Mouse (Mus musculus) limb, embryonic 12.5 days (tissue): ENCODE results near the gene Trpd52l3. TPM values are rescaled to one million over a fixed set of nuclear protein-coding genes. Genes with fewer than 3 reads are reported as not detected.

Experiments used
- ATAC-seq: fragments of 200-750 bp; cut with Nextera tagmentation; 2 replicates; pipeline ENCODE4 v1.8.0; 2017; ENCODE audit warnings: low read depth, moderate TSS enrichment; ENCODE audit not compliant: insufficient number of reproducible peaks, insufficient read depth, low FRiP score, low TSS enrichment
- H3K27ac ChIP-seq: fragments of 300-500 bp; sonication (generic); 2 replicates; pipeline ENCODE4 v1.5.1; 2016; ENCODE audit warnings: mild to moderate bottlenecking, moderate library complexity
- H3K27me3 ChIP-seq: fragments of 300-500 bp; sonication (generic); 2 replicates; pipeline ENCODE4 v1.6.1; 2016; ENCODE audit warnings: mild to moderate bottlenecking, moderate library complexity
- H3K36me3 ChIP-seq: fragments of 300-500 bp; sonication (generic); 2 replicates; pipeline ENCODE4 v1.6.1; 2016; ENCODE audit warnings: mild to moderate bottlenecking, moderate library complexity
- H3K4me1 ChIP-seq: fragments of 300-500 bp; sonication (generic); replicated peaks from 2 replicates; pipeline ENCODE4 v1.6.1; 2016
- H3K4me2 ChIP-seq: fragments of 300-500 bp; sonication (generic); 2 replicates; pipeline ENCODE4 v1.6.1; 2016; ENCODE audit warnings: mild to moderate bottlenecking, moderate library complexity
- H3K4me3 ChIP-seq: fragments of 300-500 bp; sonication (generic); replicated peaks from 2 replicates; pipeline ENCODE4 v1.5.1; 2016; ENCODE audit warnings: mild to moderate bottlenecking
- H3K9ac ChIP-seq: fragments of 300-500 bp; sonication (generic); replicated peaks from 2 replicates; pipeline ENCODE4 v1.6.1; 2016; ENCODE audit warnings: mild to moderate bottlenecking, moderate library complexity
- H3K9me3 ChIP-seq: fragments of 300-500 bp; sonication (generic); 2 replicates; pipeline ENCODE4 v1.6.1; 2016; ENCODE audit warnings: mild to moderate bottlenecking, moderate library complexity
- WGBS: fragments of 180-500 bp; shearing (Covaris S2); methylation state at CpG from one replicate; pipeline ENCODE4 v1.1.7; 2016; 5-methylcytosine and 5-hydroxymethylcytosine counted together
- polyA plus RNA-seq: library from polyadenylated mRNA; unstranded; fragments of >200 nt; fragmentation: Nextera tagmentation; extraction: Ambion mirVana; gene quantifications from 2 replicates; pipeline ENCODE4 v1.2.1, GENCODE M21; 2016

The Trpd52l3 gene
- polyA plus RNA-seq: not detected in 2 replicates

- no peaks in the 10 kb centered on the region for H3K4me1 ChIP-seq
- no peak within 1 kb of the TSS for H3K4me3 ChIP-seq
- no peak for ATAC-seq
- no peaks in the 10 kb centered on the region for H3K36me3 ChIP-seq
- no peaks in the 10 kb centered on the region for H3K9me3 ChIP-seq
- no peak within 1 kb of the TSS for H3K27ac ChIP-seq
- no peak within 1 kb of the TSS for H3K4me2 ChIP-seq
- WGBS: 90% methylated on average over 9 of the region's 9 CpGs
- no peak within 1 kb of the TSS for H3K9ac ChIP-seq
- H3K27me3 ChIP-seq: no peaks in the 10 kb centered on the region
Observed at GRCm38 (mm10) chr19:30003621-30004020, at the start of gene Trpd52l3. Gene Trpd52l3 (plus strand): TSS chr19:30003790.

DNA sequence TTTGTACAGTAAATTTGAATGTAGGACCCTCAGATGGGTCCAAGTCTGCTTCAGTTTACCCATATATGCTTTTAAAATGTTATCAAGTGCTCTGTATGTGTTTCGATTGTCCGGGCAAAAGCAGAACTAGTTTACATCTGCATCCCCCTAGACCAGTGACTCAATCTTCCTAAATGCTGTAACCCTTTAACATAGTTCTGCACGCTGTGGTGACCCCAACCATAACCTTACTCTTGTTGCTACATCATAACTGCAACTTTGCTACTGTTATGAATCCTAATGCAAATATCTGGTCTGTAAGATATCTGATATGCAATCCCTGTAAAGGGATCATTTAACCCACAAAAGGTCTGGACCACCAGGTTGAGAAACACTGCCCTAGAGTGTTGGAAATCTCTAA lies 49.8 kb upstream of the Trpd52l3 start:
- Histone ChIP-seq H3K4me3 (no peak overlapping the region), H3K9me3 (no peaks in the 10 kb centered on the region), H3K36me3 (no peaks in the 10 kb centered on the region), H3K27me3 (no peaks in the 10 kb centered on the region; the same call in 1 of the 2 replicates), H3K4me1 (peaks cover under 1% of the 10 kb centered on the region; the same call in 1 of the 2 replicates), H3K27ac (no peak overlapping the region), H3K4me2 (no peak overlapping the region), H3K9ac (no peak overlapping the region)
- no peak for ATAC-seq
- 88% methylated on average over 3 of the region's 3 CpGs for WGBS

GRCm38 (mm10) chr19:29955454-29955853 lies 48.1 kb upstream of the Trpd52l3 start:
- ATAC-seq: no peak
- no peaks in the 10 kb centered on the region for H3K9me3 ChIP-seq
- H3K4me3 ChIP-seq: no peak overlapping the region
- H3K36me3 ChIP-seq: no peaks in the 10 kb centered on the region
- H3K9ac ChIP-seq: no peak overlapping the region
- no peak overlapping the region for H3K4me2 ChIP-seq
- H3K27ac ChIP-seq: no peak overlapping the region
- H3K27me3 ChIP-seq: no peaks in the 10 kb centered on the region; the same call in 1 of the 2 replicates
- no peaks in the 10 kb centered on the region for H3K4me1 ChIP-seq
- 90% methylated on average over 2 of the region's 2 CpGs for WGBS

GRCm38 (mm10) chr19:29960906-29961305 lies 42.7 kb upstream of the Trpd52l3 start:
- ATAC-seq: no peak
- Histone ChIP-seq H3K4me3 (no peak overlapping the region), H3K27ac (no peak overlapping the region), H3K9ac (no peak overlapping the region), H3K4me2 (no peak overlapping the region), H3K9me3 (peaks cover under 1% of the 10 kb centered on the region; the same call in 1 of the 2 replicates), H3K27me3 (no peaks in the 10 kb centered on the region), H3K36me3 (no peaks in the 10 kb centered on the region), H3K4me1 (no peaks in the 10 kb centered on the region)
- 82% methylated on average over 4 of the region's 4 CpGs for WGBS

GRCm38 (mm10) chr19:29961842-29962241 lies 41.7 kb upstream of the Trpd52l3 start:
- no peaks in the 10 kb centered on the region for H3K27me3 ChIP-seq
- H3K4me2 ChIP-seq: no peak overlapping the region
- no peak overlapping the region for H3K4me3 ChIP-seq
- H3K36me3 ChIP-seq: no peaks in the 10 kb centered on the region
- peaks cover 10% of the 10 kb centered on the region for H3K9me3 ChIP-seq
- no peak overlapping the region for H3K9ac ChIP-seq
- no peak for ATAC-seq
- WGBS: 90% methylated on average over 6 of the region's 6 CpGs
- H3K4me1 ChIP-seq: no peaks in the 10 kb centered on the region
- H3K27ac ChIP-seq: no peak overlapping the region

- no peak for ATAC-seq
- Histone ChIP-seq H3K27me3 (no peaks in the 10 kb centered on the region), H3K27ac (no peak overlapping the region), H3K9me3 (peaks cover 13% of the 10 kb centered on the region), H3K4me3 (no peak overlapping the region), H3K36me3 (no peaks in the 10 kb centered on the region), H3K4me2 (no peak overlapping the region), H3K9ac (no peak overlapping the region), H3K4me1 (no peaks in the 10 kb centered on the region)
- 96% methylated on average over 2 of the region's 2 CpGs for WGBS
Observed at GRCm38 (mm10) chr19:29963598-29964092, 39.9 kb upstream of the Trpd52l3 start.

- no peaks in the 10 kb centered on the region for H3K27me3 ChIP-seq
- H3K4me2 ChIP-seq: no peak overlapping the region
- H3K36me3 ChIP-seq: no peaks in the 10 kb centered on the region
- no peak overlapping the region for H3K4me3 ChIP-seq
- no peak for ATAC-seq
- H3K9me3 ChIP-seq: peaks cover 13% of the 10 kb centered on the region
- H3K4me1 ChIP-seq: no peaks in the 10 kb centered on the region
- 90% methylated on average over 3 of the region's 3 CpGs for WGBS
- no peak overlapping the region for H3K9ac ChIP-seq
- no peak overlapping the region for H3K27ac ChIP-seq
Observed at GRCm38 (mm10) chr19:29967960-29968359, 35.6 kb upstream of the Trpd52l3 start.

- Histone ChIP-seq H3K4me1 (no peaks in the 10 kb centered on the region), H3K36me3 (no peaks in the 10 kb centered on the region), H3K4me2 (no peak overlapping the region), H3K4me3 (no peak overlapping the region), H3K9me3 (no peaks in the 10 kb centered on the region), H3K27me3 (no peaks in the 10 kb centered on the region), H3K27ac (no peak overlapping the region), H3K9ac (no peak overlapping the region)
- 71% methylated on average over 5 of the region's 5 CpGs for WGBS
- ATAC-seq: no peak
Observed at GRCm38 (mm10) chr19:29973396-29973795, 30.2 kb upstream of the Trpd52l3 start.

DNA sequence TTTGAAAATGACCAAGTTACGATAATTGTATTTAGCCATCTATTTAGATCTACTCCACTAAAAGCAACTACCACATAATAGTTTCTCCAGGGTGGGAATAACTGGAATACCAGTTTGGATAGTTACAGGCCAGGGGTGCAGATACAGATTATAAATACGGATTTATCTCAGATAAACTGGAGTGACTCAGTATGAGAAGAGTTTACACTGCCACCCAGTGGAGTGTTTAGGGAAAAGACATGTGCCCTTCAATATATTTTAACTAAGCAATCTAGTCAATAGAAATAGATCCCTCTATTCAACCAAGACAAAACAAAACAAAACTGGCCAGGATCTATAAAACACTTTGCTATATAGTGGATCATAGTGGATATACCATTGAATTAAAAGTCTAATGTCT lies 24.7 kb upstream of the Trpd52l3 start:
- no peaks in the 10 kb centered on the region for H3K27me3 ChIP-seq
- H3K9ac ChIP-seq: no peak overlapping the region
- 71% methylated on average over 2 of the region's 2 CpGs for WGBS
- no peaks in the 10 kb centered on the region for H3K36me3 ChIP-seq
- H3K4me3 ChIP-seq: no peak overlapping the region
- H3K4me1 ChIP-seq: no peaks in the 10 kb centered on the region
- H3K9me3 ChIP-seq: no peaks in the 10 kb centered on the region
- H3K27ac ChIP-seq: no peak overlapping the region
- no peak for ATAC-seq
- no peak overlapping the region for H3K4me2 ChIP-seq

- H3K9ac ChIP-seq: no peak overlapping the region
- no peak for ATAC-seq
- no peak overlapping the region for H3K4me2 ChIP-seq
- H3K4me3 ChIP-seq: no peak overlapping the region
- no peaks in the 10 kb centered on the region for H3K36me3 ChIP-seq
- H3K27me3 ChIP-seq: no peaks in the 10 kb centered on the region
- no peaks in the 10 kb centered on the region for H3K4me1 ChIP-seq
- no peak overlapping the region for H3K27ac ChIP-seq
- H3K9me3 ChIP-seq: no peaks in the 10 kb centered on the region
- WGBS: 69% methylated on average over 8 of the region's 8 CpGs
Observed at GRCm38 (mm10) chr19:29979452-29980089, 24.0 kb upstream of the Trpd52l3 start.

GRCm38 (mm10) chr19:29984208-29985005 lies 19.2 kb upstream of the Trpd52l3 start:
- Histone ChIP-seq H3K4me3 (no peak overlapping the region), H3K4me2 (no peak overlapping the region), H3K9ac (no peak overlapping the region), H3K27ac (no peak overlapping the region), H3K4me1 (no peaks in the 10 kb centered on the region), H3K36me3 (no peaks in the 10 kb centered on the region), H3K27me3 (no peaks in the 10 kb centered on the region), H3K9me3 (no peaks in the 10 kb centered on the region)
- ATAC-seq: no peak
- WGBS: 76% methylated on average over 16 of the region's 16 CpGs
